Mouse (Mus musculus) CH12.LX (cell line): ENCODE measurements around the gene Dhx35.

Source experiments
- BHLHE40 ChIP-seq: IDR thresholded peaks from 2 replicates; pipeline ENCODE4 v1.6.1; 2011; ENCODE audit warnings: mild to moderate bottlenecking, low read depth, low read length, improper control_type of control experiment
- CHD1 ChIP-seq: IDR thresholded peaks from 2 replicates; pipeline ENCODE4 v1.6.1; 2012; ENCODE audit warnings: low read depth, low read length, improper control_type of control experiment, inconsistent platforms
- CTCF ChIP-seq, 2 experiments: IDR thresholded peaks in 1 of 2; conservative IDR thresholded peaks in 1 of 2; 2 replicates each; pipeline ENCODE4 v1.5.1; 2011 to 2012; ENCODE audit warnings: low read depth in 2 of 2, low read length in 2 of 2, improper control_type of control experiment in 1 of 2, inconsistent platforms in 1 of 2, mild to moderate bottlenecking in 1 of 2, moderate library complexity in 1 of 2
- E2F4 ChIP-seq: IDR thresholded peaks from 2 replicates; pipeline ENCODE4 v1.6.1; 2011; ENCODE audit warnings: low read depth, low read length, improper control_type of control experiment; ENCODE audit not compliant: insufficient replicate concordance
- ELF1 ChIP-seq: IDR thresholded peaks from 2 replicates; pipeline ENCODE4 v1.6.1; 2014; ENCODE audit warnings: low read depth, mild to moderate bottlenecking, inconsistent platforms, low read length, improper control_type of control experiment
- MAFK ChIP-seq: IDR thresholded peaks from 2 replicates; pipeline ENCODE4 v1.6.1; 2011; ENCODE audit warnings: low read length, improper control_type of control experiment; ENCODE audit not compliant: insufficient replicate concordance
- MAX ChIP-seq: IDR thresholded peaks from 2 replicates; pipeline ENCODE4 v1.6.1; 2011; ENCODE audit warnings: low read length, improper control_type of control experiment
- MEF2A ChIP-seq: IDR thresholded peaks from 2 replicates; pipeline ENCODE4 v1.6.1; 2014; ENCODE audit warnings: low read depth, mild to moderate bottlenecking, inconsistent platforms, low read length, improper control_type of control experiment, borderline replicate concordance
- MXI1 ChIP-seq: IDR thresholded peaks from 2 replicates; pipeline ENCODE4 v1.6.1; 2011; ENCODE audit warnings: mild to moderate bottlenecking, low read depth, low read length, improper control_type of control experiment
- MYC ChIP-seq: IDR thresholded peaks from 2 replicates; pipeline ENCODE4 v1.6.1; 2011; ENCODE audit warnings: low read depth, mild to moderate bottlenecking, improper control_type of control experiment, low read length
- NRF1 ChIP-seq: IDR thresholded peaks from 2 replicates; pipeline ENCODE4 v1.6.1; 2014; ENCODE audit warnings: low read depth, mild to moderate bottlenecking, inconsistent platforms, low read length, improper control_type of control experiment, moderate library complexity
- POLR2A ChIP-seq: IDR thresholded peaks from 2 replicates; pipeline ENCODE4 v1.6.1; 2011; ENCODE audit warnings: low read depth, mild to moderate bottlenecking, improper control_type of control experiment, low read length
- RAD21 ChIP-seq: IDR thresholded peaks from 2 replicates; pipeline ENCODE4 v1.6.1; 2011; ENCODE audit warnings: low read depth, mild to moderate bottlenecking, low read length, improper control_type of control experiment, moderate library complexity
- RCOR1 ChIP-seq: conservative IDR thresholded peaks from 2 replicates; pipeline ENCODE4 v1.6.1; 2012; ENCODE audit warnings: low read depth, mild to moderate bottlenecking, inconsistent platforms, low read length, improper control_type of control experiment

GRCm38 (mm10) chr2:158888531-158888930, 93.9 kb downstream of the Dhx35 start:
- TF ChIP-seq MAX (no peak), CTCF (conservative IDR thresholded peaks at IDR 0.05 in 1 of 2, IDR thresholded peaks at IDR 0.05 in 1 of 2; ENCODE audit: low read depth in 2 of 2, low read length in 2 of 2) (no peak), ELF1 (no peak), RCOR1 (no peak), MYC (no peak), BHLHE40 (no peak), POLR2A (no peak), NRF1 (no peak), CHD1 (no peak), RAD21 (no peak), MAFK (no peak), MEF2A (no peak), E2F4 (no peak), MXI1 (no peak)
